Mouse (Mus musculus) G1E (cell line): ENCODE measurements around the gene Fam71e1. TPM values are rescaled to one million over a fixed set of nuclear protein-coding genes. Genes with fewer than 3 reads are reported as not detected.

Experiments used
- ATAC-seq: 2 replicates; pipeline ENCODE4 v1.8.0; 2016; ENCODE audit warnings: mild to moderate bottlenecking; ENCODE audit not compliant: insufficient number of reproducible peaks, poor library complexity, low FRiP score, severe bottlenecking; ENCODE audit errors: extremely low read depth
- DNase-seq: peaks from one replicate; pipeline ENCODE4 v3.0.0; 2012; ENCODE audit warnings: low spot score
- H3K27me3 ChIP-seq: 2 replicates; pipeline ENCODE4 v1.6.1; 2012; ENCODE audit warnings: mild to moderate bottlenecking, low read length, inconsistent platforms; ENCODE audit not compliant: insufficient read depth
- H3K36me3 ChIP-seq: replicated peaks from 2 replicates; pipeline ENCODE3; 2012; ENCODE audit warnings: mild to moderate bottlenecking, inconsistent platforms
- H3K4me1 ChIP-seq: 2 replicates; pipeline ENCODE4 v1.6.1; 2012; ENCODE audit warnings: low read depth, low read length, inconsistent platforms, mixed read lengths; ENCODE audit not compliant: insufficient read depth
- H3K4me3 ChIP-seq: 2 replicates; pipeline ENCODE4 v1.5.1; 2012; ENCODE audit warnings: low read depth, mild to moderate bottlenecking, inconsistent platforms, low read length, moderate library complexity, mixed read lengths
- H3K9me3 ChIP-seq: replicated peaks from 2 replicates; pipeline ENCODE4 v1.6.1; 2012; ENCODE audit warnings: inconsistent platforms
- CTCF ChIP-seq: IDR thresholded peaks from 2 replicates; pipeline ENCODE4 v1.5.1; 2012; ENCODE audit warnings: low read depth, low read length, inconsistent platforms, mixed read lengths
- GATA1 ChIP-seq: IDR thresholded peaks from 2 replicates; pipeline ENCODE4 v1.6.1; 2012; ENCODE audit warnings: borderline replicate concordance, low read length, inconsistent platforms, mixed read lengths
- GATA2 ChIP-seq: IDR thresholded peaks from 2 replicates; pipeline ENCODE4 v1.6.1; 2012; ENCODE audit warnings: low read depth, low read length, inconsistent platforms, borderline replicate concordance
- POLR2AphosphoS5 ChIP-seq: IDR thresholded peaks from 2 replicates; pipeline ENCODE4 v1.6.1; 2012; ENCODE audit warnings: low read depth, low read length, inconsistent platforms; ENCODE audit not compliant: insufficient replicate concordance
- TAL1 ChIP-seq: conservative IDR thresholded peaks from 2 replicates; pipeline ENCODE4 v1.6.1; 2012; ENCODE audit warnings: low read depth, low read length, inconsistent platforms, mixed read lengths
- polyA plus RNA-seq: library from polyadenylated mRNA; stranded (reverse); fragments of >175 nt; gene quantifications from 2 replicates; pipeline ENCODE4 v1.2.3, GENCODE M21; 2012
- total RNA-seq, 2 experiments: library from RNA; stranded (forward) in 1 of 2; stranded (reverse) in 1 of 2; fragments of 200-1000 nt in 1 of 2; fragments of >200 nt in 1 of 2; fragmentation: Nextera tagmentation in 1 of 2; gene quantifications; 2 replicates each; pipeline ENCODE4 v1.2.3; 2014 to 2017

The Fam71e1 gene
- total and polyA plus RNA-seq, 3 experiments, result 5.5 to 6.9 (median 6.8) TPM

DNA sequence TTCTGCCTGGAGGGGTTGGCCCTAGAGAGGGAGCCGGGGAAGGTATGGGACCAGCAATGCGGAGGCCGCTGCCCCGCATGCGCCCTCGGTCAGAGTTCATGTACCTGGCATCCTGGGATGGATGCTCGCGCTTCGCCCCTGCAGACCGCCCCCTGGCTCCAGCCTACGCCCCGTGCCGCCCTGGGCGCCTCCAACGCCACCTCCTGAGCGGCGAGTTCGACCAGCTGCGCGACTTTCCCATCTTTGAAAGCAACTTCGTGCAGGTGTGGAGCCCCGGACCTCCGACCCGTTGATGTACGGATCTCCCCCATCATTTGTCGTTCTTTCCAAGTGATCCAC lies 359 bp downstream of the Fam71e1 start:
- H3K4me3 ChIP-seq, result peak overlapping the region; percentile 85
- TF ChIP-seq POLR2AphosphoS5 (0 out of 2 replicates have a peak, but pooled peaks have one; percentile 30), TAL1 (no peak)
- peaks cover 33% of the 10 kb centered on the region for H3K4me1 ChIP-seq
- DNase-seq, result no peak
- peaks cover 39% of the 10 kb centered on the region for H3K36me3 ChIP-seq
- no peak for ATAC-seq
- no peaks in the 10 kb centered on the region for H3K9me3 ChIP-seq
- H3K27me3 ChIP-seq, result no peaks in the 10 kb centered on the region

GRCm38 (mm10) chr7:44497361-44498055 lies 1.1 kb downstream of the Fam71e1 start:
- Histone ChIP-seq H3K9me3 (no peaks in the 10 kb centered on the region), H3K4me3 (peak overlapping the region; percentile 85; the same call in 1 of the 2 replicates), H3K36me3 (peaks cover 32% of the 10 kb centered on the region), H3K27me3 (no peaks in the 10 kb centered on the region), H3K4me1 (peaks cover 33% of the 10 kb centered on the region)
- TF ChIP-seq TAL1 (no peak), POLR2AphosphoS5 (no peak), GATA1 (no peak), GATA2 (no peak), CTCF (no peak)
- ATAC-seq (no peak), DNase-seq (no peak)

GRCm38 (mm10) chr7:44498922-44499321 lies 2.5 kb downstream of the Fam71e1 start:
- Histone ChIP-seq H3K27me3 (peaks cover 11% of the 10 kb centered on the region; the same call in 1 of the 2 replicates), H3K9me3 (no peaks in the 10 kb centered on the region), H3K36me3 (peaks cover 18% of the 10 kb centered on the region), H3K4me3 (no peak overlapping the region), H3K4me1 (peaks cover 33% of the 10 kb centered on the region)
- no peak for DNase-seq
- TF ChIP-seq GATA2, result no peak
- TF ChIP-seq TAL1, result no peak
- TF ChIP-seq GATA1, result no peak
- no peak for TF ChIP-seq CTCF
- no peak for TF ChIP-seq POLR2AphosphoS5
- ATAC-seq, result no peak

DNA sequence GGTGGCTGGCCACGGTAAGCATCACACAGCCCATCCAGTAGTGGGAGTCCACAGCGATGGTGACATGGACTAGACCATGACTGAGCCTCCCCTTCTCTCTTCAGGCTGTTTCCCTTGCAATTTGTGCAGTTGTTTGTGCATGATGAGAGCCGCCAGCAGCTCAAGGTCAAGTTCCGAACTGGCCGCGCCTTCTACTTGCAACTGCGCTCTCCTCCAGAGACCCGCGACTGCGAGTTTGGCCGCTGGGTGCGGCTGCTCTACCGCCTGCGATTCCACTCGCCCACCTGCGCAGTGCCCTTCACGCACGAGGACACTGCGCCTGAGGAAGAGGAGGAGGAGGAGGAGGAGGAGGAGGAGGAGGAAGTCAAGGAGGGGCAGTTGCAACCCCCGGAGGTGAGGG lies 3.7 kb downstream of the Fam71e1 start:
- no peak for TF ChIP-seq GATA2
- no peak for TF ChIP-seq GATA1
- TF ChIP-seq POLR2AphosphoS5, result no peak
- no peak for TF ChIP-seq TAL1
- no peak for TF ChIP-seq CTCF
- no peak overlapping the region for H3K4me3 ChIP-seq
- ATAC-seq, result no peak
- H3K9me3 ChIP-seq, result no peaks in the 10 kb centered on the region
- no peak for DNase-seq
- peaks cover 27% of the 10 kb centered on the region for H3K4me1 ChIP-seq
- H3K36me3 ChIP-seq, result peaks cover 8% of the 10 kb centered on the region
- peaks cover 13% of the 10 kb centered on the region; the same call in 1 of the 2 replicates for H3K27me3 ChIP-seq

- no peak for ATAC-seq
These were observed 5.3 kb downstream of the Fam71e1 start for GRCm38 (mm10) chr7:44501563-44502115.

DNA sequence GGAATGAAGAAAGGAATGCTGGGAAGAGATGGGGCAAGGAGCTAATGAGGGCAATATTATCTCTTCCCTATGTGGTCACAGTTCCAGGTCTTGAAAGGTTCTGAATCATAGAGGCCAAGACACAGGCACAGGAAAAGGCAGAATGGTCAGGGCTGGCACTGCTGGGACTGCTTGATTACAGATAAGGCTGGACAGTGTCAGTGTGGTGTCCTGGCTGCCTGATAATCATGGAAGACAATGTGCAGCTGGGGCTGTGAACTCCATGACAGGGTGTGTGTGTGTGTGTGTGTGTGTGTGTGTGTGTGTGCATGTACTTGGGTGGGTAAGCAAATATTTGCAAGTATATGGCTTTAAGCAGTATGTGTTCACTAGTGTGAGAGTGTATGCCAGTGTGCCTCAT lies 11.1 kb downstream of the Fam71e1 start:
- H3K9me3 ChIP-seq, result peaks cover 3% of the 10 kb centered on the region
- TF ChIP-seq CTCF, result no peak
- no peak for TF ChIP-seq GATA2
- no peak for TF ChIP-seq POLR2AphosphoS5
- TF ChIP-seq GATA1, result no peak
- TF ChIP-seq TAL1, result no peak
- DNase-seq, result no peak
- H3K4me1 ChIP-seq, result no peaks in the 10 kb centered on the region; the same call in none of the 2 replicates
- H3K36me3 ChIP-seq, result no peaks in the 10 kb centered on the region
- no peak overlapping the region for H3K4me3 ChIP-seq
- peaks cover 46% of the 10 kb centered on the region; the same call in 1 of the 2 replicates for H3K27me3 ChIP-seq
- no peak for ATAC-seq

More at GRCm38 (mm10) chr7:44501563-44502115, 5.3 kb downstream of the Fam71e1 start:
- TF ChIP-seq POLR2AphosphoS5 (no peak), CTCF (peak; percentile 83)
- H3K9me3 ChIP-seq, result no peaks in the 10 kb centered on the region
- peaks cover 6% of the 10 kb centered on the region for H3K36me3 ChIP-seq
- DNase-seq, result peak; percentile 68
- H3K27me3 ChIP-seq, result peaks cover 22% of the 10 kb centered on the region; the same call in 1 of the 2 replicates
- H3K4me3 ChIP-seq, result no peak overlapping the region
- H3K4me1 ChIP-seq, result peaks cover 18% of the 10 kb centered on the region
